Mouse (Mus musculus) skeletal muscle tissue, adult 2 months (tissue): ENCODE results near the gene Lcn2.

Experiments
- DNase-seq: peaks from one replicate; pipeline ENCODE4 v3.0.0-alpha.2; 2012; ENCODE audit warnings: low read depth, low spot score

The Lcn2 gene

GRCm38 (mm10) chr2:32387706-32388490 is at the start of gene Lcn2:
Gene Lcn2 (minus strand): TSS chr2:32388252.
- DNase-seq = no peak

DNA sequence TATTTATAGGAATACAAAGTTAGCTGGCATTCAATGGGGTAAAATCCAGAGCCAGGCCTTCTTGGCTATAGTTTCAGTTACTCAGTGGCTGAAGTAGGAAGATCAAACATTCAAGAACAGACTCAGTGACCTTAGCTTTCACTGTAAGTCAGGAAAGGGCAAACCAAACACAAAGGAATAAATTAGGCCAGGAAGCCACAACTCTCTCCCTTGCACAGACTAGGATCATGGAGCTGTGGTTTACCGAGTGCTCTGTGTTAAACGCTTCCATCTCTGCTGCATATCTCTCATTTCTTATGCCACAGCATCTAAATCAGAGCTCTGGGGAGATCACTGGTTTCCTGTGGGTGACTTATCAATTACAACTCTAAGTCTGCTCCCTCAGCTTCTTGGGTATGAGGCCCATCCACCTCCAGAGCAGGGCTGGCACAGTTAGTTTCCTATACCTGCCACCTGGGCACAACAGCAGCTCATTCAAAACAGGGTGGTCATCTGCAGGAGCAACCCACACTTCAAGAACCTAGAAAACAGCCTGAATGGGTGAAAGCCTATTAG is 49.6 kb upstream of the Lcn2 start:
- no peak for DNase-seq

GRCm38 (mm10) chr2:32436686-32437372 is 48.8 kb upstream of the Lcn2 start:
- no peak for DNase-seq

DNA sequence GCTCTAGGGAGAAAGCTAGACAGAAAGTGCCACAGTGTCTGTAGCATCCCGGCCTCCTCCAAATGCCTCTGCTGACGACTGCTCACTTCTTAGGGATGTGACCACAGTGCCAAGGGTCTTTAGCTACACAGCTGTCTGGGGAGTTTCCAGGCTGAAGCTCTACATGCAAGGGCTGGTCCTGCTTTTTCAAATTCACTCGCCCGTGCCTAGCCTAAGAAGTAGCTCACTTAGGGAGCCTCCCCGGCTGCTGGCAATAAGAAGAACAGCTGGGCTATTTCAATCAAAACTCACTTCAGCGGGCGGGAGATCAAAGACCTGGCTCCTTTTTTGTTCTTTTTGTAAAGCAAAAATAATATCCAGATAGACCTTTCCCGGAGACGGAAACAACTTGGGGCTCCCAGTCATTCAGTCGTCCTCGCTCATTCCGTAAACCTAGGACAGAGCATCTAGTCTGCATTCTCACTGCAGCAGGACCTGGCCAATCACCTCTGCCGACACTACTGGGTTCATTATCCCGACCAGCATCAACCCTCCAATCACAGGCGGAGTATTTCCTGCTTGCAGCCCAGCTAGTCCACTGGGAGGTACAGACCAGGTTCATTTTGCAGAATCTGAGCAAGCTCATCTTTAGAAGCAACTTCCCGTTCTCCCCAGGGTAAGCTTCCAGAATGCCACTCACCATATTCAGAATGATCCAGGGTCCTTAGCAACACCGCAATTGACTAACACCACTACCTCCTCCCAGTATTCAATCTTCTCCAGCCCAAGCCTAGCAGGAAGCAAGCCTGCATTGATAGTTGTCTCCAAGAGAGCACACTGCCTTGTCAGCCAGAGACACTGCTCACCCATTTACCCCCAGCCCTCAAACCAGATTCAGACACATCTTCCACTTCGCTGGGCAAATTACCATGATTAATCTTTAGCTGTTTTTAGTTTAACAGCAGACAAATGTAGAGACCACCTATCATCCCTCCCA is 42.9 kb upstream of the Lcn2 start:
- DNase-seq = peak; percentile 92

- no peak for DNase-seq
Observed at GRCm38 (mm10) chr2:32429215-32429891, 41.3 kb upstream of the Lcn2 start.

GRCm38 (mm10) chr2:32428262-32428722 is 40.2 kb upstream of the Lcn2 start:
- no peak for DNase-seq

- DNase-seq = no peak
Observed at GRCm38 (mm10) chr2:32427720-32428119, 39.7 kb upstream of the Lcn2 start.

- no peak for DNase-seq
Observed at GRCm38 (mm10) chr2:32426141-32426540, 38.1 kb upstream of the Lcn2 start.

DNA sequence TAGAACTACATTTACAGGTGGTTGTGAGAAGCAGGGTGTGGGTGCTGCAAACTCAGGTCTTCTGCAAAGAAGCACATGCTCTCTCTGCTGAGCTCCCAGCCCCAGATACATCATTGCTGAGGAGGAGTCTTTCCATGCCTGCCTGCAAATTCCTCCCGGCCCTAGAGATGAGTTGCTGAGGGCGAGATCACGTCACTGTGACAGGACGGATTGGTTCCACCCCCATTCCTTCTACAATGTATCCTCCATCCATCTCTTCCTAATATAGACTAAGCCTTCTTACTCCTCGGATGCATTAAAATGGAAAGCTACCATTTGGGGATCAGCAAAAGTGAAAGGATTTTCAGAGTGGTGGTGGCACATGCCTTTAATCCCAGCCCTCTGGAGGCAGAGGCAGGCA is 37.5 kb upstream of the Lcn2 start:
- DNase-seq = no peak

DNA sequence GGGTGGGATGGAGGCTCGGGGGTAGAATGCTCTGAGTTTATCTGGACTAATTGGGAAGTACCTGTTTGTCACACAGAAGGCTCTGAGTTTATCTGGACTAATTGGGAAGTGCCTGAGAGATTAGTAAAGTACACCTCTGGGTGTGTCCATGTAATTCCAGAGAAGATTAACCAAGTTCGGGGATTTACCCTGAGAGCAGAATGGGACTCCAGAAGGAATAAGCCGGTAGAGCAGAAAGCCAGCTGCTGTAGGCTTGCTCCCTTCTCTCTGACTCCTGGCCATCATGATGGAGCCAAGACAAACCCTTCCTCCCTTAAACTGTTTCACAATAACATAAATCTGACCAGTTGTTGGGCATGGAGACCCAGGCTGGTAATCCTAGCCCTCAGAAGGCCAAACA is 36.7 kb upstream of the Lcn2 start:
- no peak for DNase-seq

DNA sequence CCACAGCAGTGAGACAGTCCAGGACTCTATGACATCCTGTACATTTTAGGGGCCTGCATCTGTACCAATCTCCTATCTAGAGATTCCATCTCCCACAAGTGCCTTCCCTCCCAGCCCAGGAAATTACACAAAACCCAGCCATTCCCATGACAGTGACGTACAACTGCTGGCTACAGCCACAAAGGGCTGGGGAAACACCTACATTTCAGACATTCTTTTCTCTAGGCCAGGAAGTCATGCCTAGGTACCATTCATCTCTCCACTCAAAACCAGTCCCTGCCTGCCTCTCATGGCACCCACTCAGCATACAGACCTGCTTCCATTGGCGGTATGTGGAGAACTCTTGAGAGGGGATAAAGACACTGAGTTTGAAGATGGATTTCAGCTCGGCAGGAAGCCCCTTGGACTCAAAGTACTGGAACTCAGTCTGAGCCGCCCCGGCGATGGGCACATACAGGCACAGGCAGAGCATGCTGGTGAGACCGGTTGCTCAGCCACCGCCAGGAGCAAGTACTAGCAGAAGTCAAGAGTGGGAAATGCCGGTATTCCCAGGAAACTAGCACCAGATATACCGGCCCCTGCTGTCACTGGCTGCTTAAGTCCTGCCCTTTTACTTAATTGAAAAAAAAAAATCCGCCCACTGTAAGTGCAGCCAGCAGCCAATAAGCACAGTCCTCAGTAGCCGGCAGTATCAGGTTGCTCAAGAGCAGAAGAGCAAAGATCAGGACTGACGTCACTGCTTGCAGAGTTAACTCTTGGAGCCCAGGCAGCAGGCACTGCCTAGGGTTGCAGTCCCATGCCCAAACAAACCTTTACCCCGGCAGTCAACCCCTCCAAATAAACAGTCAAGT is 35.7 kb upstream of the Lcn2 start:
- DNase-seq = peak; percentile 97

DNA sequence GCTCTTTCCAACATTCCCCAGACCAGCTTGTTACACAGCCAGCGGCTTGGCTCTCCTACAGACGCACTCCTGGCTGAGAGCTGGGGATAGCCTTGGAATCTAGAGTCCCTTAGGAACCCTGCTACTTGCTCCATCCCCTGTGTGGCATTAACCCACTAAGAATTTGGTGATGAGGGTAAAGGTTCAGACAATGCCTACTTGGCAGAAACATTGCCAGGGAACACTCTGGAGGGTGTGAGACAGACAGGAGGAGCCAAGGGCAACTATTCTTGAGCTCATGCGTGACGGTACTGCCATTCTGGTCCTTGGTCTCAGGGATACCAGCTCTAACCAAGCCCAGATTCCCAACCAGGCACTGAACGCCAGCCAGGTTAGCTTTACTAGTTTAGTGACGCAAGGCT is 33.8 kb upstream of the Lcn2 start:
- DNase-seq = peak; percentile 79

DNA sequence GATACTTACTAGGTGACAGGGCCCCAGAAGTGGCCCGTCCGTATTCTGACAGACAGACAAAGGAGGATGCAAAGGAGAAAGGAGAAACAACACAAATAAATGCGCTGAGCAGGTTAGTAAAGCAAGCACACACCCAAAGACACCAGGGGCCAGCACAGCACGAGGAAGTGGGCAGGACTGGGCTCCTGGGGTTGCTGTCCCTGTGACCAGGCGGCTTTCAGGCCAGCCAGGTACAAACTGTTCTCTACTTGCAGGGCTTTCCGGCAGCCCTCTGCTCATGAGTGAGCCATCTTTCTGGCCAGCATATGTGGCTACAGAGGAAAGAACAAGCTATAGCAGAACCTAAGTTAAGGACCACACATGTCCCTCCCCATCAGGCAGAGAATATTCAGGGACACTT is 32.6 kb upstream of the Lcn2 start:
- no peak for DNase-seq

- DNase-seq = no peak
Observed at GRCm38 (mm10) chr2:32420066-32420608, 32.1 kb upstream of the Lcn2 start.

DNA sequence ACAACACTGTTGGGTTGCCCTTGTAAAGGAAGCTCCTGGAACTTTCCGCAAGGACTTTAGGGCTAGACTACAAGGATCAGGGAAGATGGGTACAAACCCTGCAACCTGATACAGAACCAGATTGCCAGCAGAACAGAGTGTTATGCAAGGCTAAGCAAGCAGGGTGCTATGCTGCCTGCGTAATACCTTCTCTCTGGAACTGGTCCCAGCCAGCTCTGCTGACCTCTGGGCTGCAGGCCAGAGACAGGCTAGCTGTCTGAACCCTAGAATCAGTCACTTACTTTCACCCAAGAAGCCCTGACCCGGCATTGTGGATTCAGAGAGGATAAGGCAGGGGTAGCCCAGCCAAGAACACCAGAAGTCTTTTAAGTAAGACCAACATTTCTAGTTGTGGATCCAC is 31.3 kb upstream of the Lcn2 start:
- peak; percentile 98 for DNase-seq

DNA sequence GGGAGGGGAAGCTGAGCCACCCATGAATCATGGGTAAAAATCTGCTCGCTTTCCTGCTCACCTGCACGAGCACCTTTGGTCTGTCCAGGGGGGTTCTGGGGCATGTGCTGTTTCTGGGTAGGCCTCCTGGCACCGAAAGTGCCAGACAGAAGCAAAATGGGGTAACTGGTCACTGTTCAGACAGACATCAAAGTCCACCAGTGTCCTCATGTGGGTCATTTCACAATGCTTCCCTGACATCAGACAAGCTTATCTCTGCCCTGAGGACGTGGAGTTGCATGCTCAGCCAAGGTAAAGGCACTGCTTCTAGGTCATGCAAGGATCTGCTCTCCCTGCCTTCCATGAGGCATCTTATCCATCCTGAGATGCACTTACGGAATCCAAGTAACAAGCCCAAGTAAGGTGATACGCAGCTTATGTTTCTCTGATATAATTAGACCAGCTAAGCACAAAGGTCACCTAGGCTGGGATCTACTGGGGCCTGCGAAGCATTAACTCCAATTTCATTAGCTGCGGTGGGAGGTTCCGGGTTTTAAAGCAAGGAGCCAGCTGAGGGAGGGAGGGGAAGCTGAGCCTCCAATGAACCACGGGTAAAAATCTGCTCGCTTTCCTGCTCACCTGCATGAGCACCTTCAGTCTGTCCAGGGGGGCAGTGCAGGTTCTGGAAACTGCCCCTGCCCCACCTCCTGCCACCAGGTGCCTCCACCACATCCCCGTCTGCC is 30.5 kb upstream of the Lcn2 start:
- DNase-seq = peak; percentile 83

DNA sequence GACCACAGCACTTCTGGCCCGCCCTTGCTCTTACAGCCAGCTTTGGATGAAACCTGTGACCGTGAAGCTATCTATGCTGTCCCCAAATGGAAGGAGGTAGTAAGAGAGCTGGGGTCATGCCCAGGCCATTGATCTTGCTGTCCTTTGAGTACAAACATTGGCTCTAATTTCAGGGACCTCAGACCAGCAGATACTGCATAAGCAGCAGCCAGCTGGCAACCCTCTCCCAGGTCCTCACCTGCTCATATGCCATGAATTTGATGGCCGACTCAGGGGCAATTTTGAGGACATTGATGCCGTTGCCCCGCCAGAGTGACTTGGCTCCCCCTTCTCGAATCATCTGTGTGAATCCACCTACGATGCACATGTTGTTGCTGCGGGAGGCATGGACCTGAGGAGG is 29.4 kb upstream of the Lcn2 start:
- no peak for DNase-seq

- DNase-seq = peak; percentile 93
Observed at GRCm38 (mm10) chr2:32416556-32416955, 28.5 kb upstream of the Lcn2 start.

GRCm38 (mm10) chr2:32415801-32416200 is 27.7 kb upstream of the Lcn2 start:
- peak; percentile 90 for DNase-seq
